In genomic region chr14:76310278-76310677, GRCm38 (mm10) we compare ENCODE assay signal across 8 mouse cellular contexts.
DNase-seq lines count a peak whose midpoint lies in the region; ATAC-seq lines count a peak whose summit lies in the region.
"Had no signal": no experiment of that assay in that cellular context is flagged by ENCODE, and none has a peak within 500 bp of the region (broad histone marks: within the 10 kb centered on the region; RNA-seq: fewer than 3 reads in every experiment).

No protein-coding gene starts in this region.

- no peaks in the 10 kb centered on the region for H3K27me3 ChIP-seq in embryonic facial prominence, embryonic 14.5 days (replicated peaks; ENCODE audit: control insufficient read depth, insufficient read depth, low read length)
- H3K27me3 ChIP-seq: limb, embryonic 12.5 days had no signal

- H3K4me1 ChIP-seq in embryonic facial prominence, embryonic 14.5 days (ENCODE audit: control insufficient read depth, insufficient read depth, low read length): peaks cover 20% of the 10 kb centered on the region

- H3K4me3 ChIP-seq in embryonic facial prominence, embryonic 14.5 days (ENCODE audit: low read depth, low read length): no peak overlapping the region
- H3K4me3 ChIP-seq: limb, embryonic 12.5 days had no signal

- intact Hi-C loops in heart, postnatal 25 days (cut with DNase I): no loop called here
- intact Hi-C loops in left cerebral cortex, postnatal 10 days (cut with DNase I): no loop called here

- DNase-seq in urinary bladder, postnatal 4 days (ENCODE audit: low spot score in 2 of 2): peak; percentile 26 to 65
- DNase-seq in urinary bladder, postnatal 10 days (ENCODE audit: low spot score): no peak
- DNase-seq in embryonic facial prominence, embryonic 14.5 days (ENCODE audit: low spot score): peak; percentile 63
- DNase-seq in heart, postnatal 25 days (ENCODE audit: low spot score): peak; percentile 66
- DNase-seq in left cerebral cortex, postnatal 10 days (ENCODE audit: extremely low spot score in 1 of 2, low spot score in 2 of 2): peak; percentile 67 to 81
- DNase-seq in right cerebral cortex, adult 2 months (ENCODE audit: low spot score in 2 of 2): peak; percentile 40 to 44
- DNase-seq in thymus, postnatal 36 days: no peak

- H3K27ac ChIP-seq in embryonic facial prominence, embryonic 14.5 days (replicated peaks; ENCODE audit: low read depth, low read length): no peak overlapping the region
- H3K27ac ChIP-seq: limb, embryonic 12.5 days had no signal

- H3K9ac ChIP-seq in embryonic facial prominence, embryonic 14.5 days (ENCODE audit: low read depth, low read length): no peak overlapping the region
- H3K9ac ChIP-seq: limb, embryonic 12.5 days had no signal

- 47% methylated on average over 6 of the region's 6 CpGs for WGBS in embryonic facial prominence, embryonic 14.5 days

- peak; percentile 74 for ATAC-seq in embryonic facial prominence, embryonic 14.5 days (ENCODE audit: low read depth)

- H3K9me3 ChIP-seq in embryonic facial prominence, embryonic 14.5 days (ENCODE audit: control insufficient read depth, low read length): no peaks in the 10 kb centered on the region
- H3K9me3 ChIP-seq: limb, embryonic 12.5 days had no signal

- H3K4me2 ChIP-seq in embryonic facial prominence, embryonic 14.5 days (ENCODE audit: low read depth, low read length): no peak overlapping the region
- H3K4me2 ChIP-seq: limb, embryonic 12.5 days had no signal

- H3K36me3 ChIP-seq in embryonic facial prominence, embryonic 14.5 days (ENCODE audit: control insufficient read depth, insufficient read depth, low read length): no peaks in the 10 kb centered on the region
- H3K36me3 ChIP-seq: limb, embryonic 12.5 days had no signal

Comparison
In these comparisons a context has a peak if more than half of its experiments do, and no peak if none do; other contexts are left out.
1. DNase-seq: peak in urinary bladder, postnatal 4 days (2 of 2), embryonic facial prominence, embryonic 14.5 days (single experiment), heart, postnatal 25 days (single experiment), left cerebral cortex, postnatal 10 days (2 of 2) and right cerebral cortex, adult 2 months (2 of 2); none in urinary bladder, postnatal 10 days (single experiment) and thymus, postnatal 36 days (0 of 2).